Mouse (Mus musculus) liver, postnatal 0 days (tissue): ENCODE data around the gene AI464131.

Experiments used
- CTCF ChIP-seq: sonication (generic); IDR thresholded peaks from 2 replicates; pipeline ENCODE4 v1.5.1; 2016; ENCODE audit warnings: antibody characterized with exemption, low read depth
- EP300 ChIP-seq: IDR thresholded peaks from 2 replicates; pipeline ENCODE4 v1.6.1; 2016; ENCODE audit warnings: antibody characterized with exemption, low read depth, mild to moderate bottlenecking

DNA sequence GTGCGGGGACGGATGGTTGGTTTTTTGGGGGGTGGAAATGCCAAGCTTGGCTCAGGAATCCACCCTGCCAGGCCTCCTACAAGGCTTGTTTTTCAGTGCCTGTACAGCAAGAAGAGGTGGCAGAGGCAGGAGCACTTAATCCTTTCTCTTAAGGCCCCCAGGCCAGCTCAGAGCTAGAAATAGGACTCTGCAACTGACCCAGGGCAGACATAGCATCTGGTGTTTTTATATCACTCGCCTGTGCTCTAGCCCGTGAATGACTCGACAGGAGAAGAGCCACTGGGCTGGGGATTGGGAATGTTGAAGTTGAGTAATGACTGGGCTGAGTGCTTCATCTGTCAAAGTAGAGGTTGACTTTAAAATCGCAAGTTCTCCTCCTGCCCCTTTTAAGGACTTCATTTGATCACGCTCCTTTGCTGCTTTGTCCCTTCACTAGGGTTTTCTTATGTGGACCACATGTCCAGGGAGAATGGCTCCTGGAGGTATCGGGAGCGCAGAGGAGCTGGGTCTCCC lies 25.2 kb downstream of the AI464131 start:
- TF ChIP-seq CTCF (no peak), EP300 (no peak)
